Mouse (Mus musculus) lung, postnatal 14 days (tissue): ENCODE measurements around the gene Cd164l2.

Experiments used
- DNase-seq: peaks from one replicate; pipeline ENCODE4 v3.0.0; 2021

The Cd164l2 gene

GRCm38 (mm10) chr4:133226073-133226472, 14.1 kb downstream of the Cd164l2 start:
- DNase-seq: peak; percentile 48

- no peak for DNase-seq
Measured at GRCm38 (mm10) chr4:133227636-133228035, 15.7 kb downstream of the Cd164l2 start.

GRCm38 (mm10) chr4:133229582-133229981, 17.7 kb downstream of the Cd164l2 start:
- no peak for DNase-seq

- DNase-seq: peak; percentile 71
Measured at GRCm38 (mm10) chr4:133233285-133233976, 21.5 kb downstream of the Cd164l2 start.

GRCm38 (mm10) chr4:133234771-133235170, 22.8 kb downstream of the Cd164l2 start:
- DNase-seq: no peak

- DNase-seq: no peak
Measured at GRCm38 (mm10) chr4:133235415-133235814, 23.5 kb downstream of the Cd164l2 start.

- no peak for DNase-seq
Measured at GRCm38 (mm10) chr4:133237911-133238310, 26.0 kb downstream of the Cd164l2 start.

- peak; percentile 90 for DNase-seq
Measured at GRCm38 (mm10) chr4:133240490-133240921, 28.6 kb downstream of the Cd164l2 start, which contains the start of gene Map3k6. Map3k6 (plus strand) TSS chr4:133240818.

- peak; percentile 94 for DNase-seq
Measured at GRCm38 (mm10) chr4:133240934-133241908, 29.3 kb downstream of the Cd164l2 start.

- DNase-seq: no peak
Measured at GRCm38 (mm10) chr4:133241910-133242309, 30.0 kb downstream of the Cd164l2 start.

- DNase-seq: no peak
Measured at GRCm38 (mm10) chr4:133242710-133243109, 30.8 kb downstream of the Cd164l2 start.

GRCm38 (mm10) chr4:133243538-133243937, 31.6 kb downstream of the Cd164l2 start:
- peak; percentile 43 for DNase-seq

GRCm38 (mm10) chr4:133244289-133244688, 32.4 kb downstream of the Cd164l2 start:
- DNase-seq: no peak

GRCm38 (mm10) chr4:133247072-133247471, 35.1 kb downstream of the Cd164l2 start:
- DNase-seq: peak; percentile 57

GRCm38 (mm10) chr4:133247806-133248449, 36.0 kb downstream of the Cd164l2 start:
- DNase-seq: no peak

GRCm38 (mm10) chr4:133250609-133251008, 38.7 kb downstream of the Cd164l2 start:
- peak; percentile 89 for DNase-seq

GRCm38 (mm10) chr4:133251214-133251613, 39.3 kb downstream of the Cd164l2 start:
- no peak for DNase-seq

- DNase-seq: no peak
Measured at GRCm38 (mm10) chr4:133252089-133252488, 40.2 kb downstream of the Cd164l2 start.

GRCm38 (mm10) chr4:133253412-133253811, 41.5 kb downstream of the Cd164l2 start:
- no peak for DNase-seq

- no peak for DNase-seq
Measured at GRCm38 (mm10) chr4:133255392-133255791, 43.5 kb downstream of the Cd164l2 start.

- DNase-seq: no peak
Measured at GRCm38 (mm10) chr4:133256820-133257219, 44.9 kb downstream of the Cd164l2 start.

- no peak for DNase-seq
Measured at GRCm38 (mm10) chr4:133257230-133257629, 45.3 kb downstream of the Cd164l2 start.

- DNase-seq: no peak
Measured at GRCm38 (mm10) chr4:133257798-133258408, 46.0 kb downstream of the Cd164l2 start.
